Mouse (Mus musculus) adrenal gland, adult 10 weeks (tissue): ENCODE measurements around the gene Dcdc2a. TPM values are rescaled to one million over a fixed set of nuclear protein-coding genes. Genes with fewer than 3 reads are reported as not detected.

ENCODE experiments used
- polyA plus RNA-seq: library from polyadenylated mRNA; stranded (reverse); fragments of 350-450 nt; fragmentation: Illumina TruSeq; extraction: RNeasy Lipid Tissue Mini Kit (QIAGEN cat#74804); gene quantifications from one replicate; pipeline ENCODE4 v1.2.3, GENCODE M21; 2014; ENCODE audit warnings: low read depth, low replicate concordance

Dcdc2a gene
- polyA plus RNA-seq: 0.35 TPM

GRCm38 (mm10) chr13:25055873-25056667, at the start of gene Dcdc2a:
TSS of gene Dcdc2a (plus strand) at chr13:25056004.

GRCm38 (mm10) chr13:25019793-25020539, 35.8 kb upstream of the Dcdc2a start, which contains the start of gene Mrs2:
TSS of gene Mrs2 (minus strand) at chr13:25020379.

Other genes starting within 250 kb of the Dcdc2a start
- 73.1 TPM for gene Acot13, start 224.5 kb upstream of the Dcdc2a start, polyA plus RNA-seq
- 105 TPM for gene Tdp2, start 224.3 kb upstream of the Dcdc2a start, polyA plus RNA-seq
- gene D130043K22Rik, start 210.9 kb upstream of the Dcdc2a start, polyA plus RNA-seq: 0.41 TPM
- gene Aldh5a1, start 118.3 kb upstream of the Dcdc2a start, polyA plus RNA-seq: 24.9 TPM
- gene Gpld1, start 112.9 kb upstream of the Dcdc2a start, polyA plus RNA-seq: 1.2 TPM
- 59.4 TPM for gene Mrs2, start 35.6 kb upstream of the Dcdc2a start, polyA plus RNA-seq
- gene Nrsn1, start 214.5 kb downstream of the Dcdc2a start, polyA plus RNA-seq: 9.7 TPM